Mouse (Mus musculus) megakaryocyte, embryonic 14.5 days (primary cell): ENCODE data around the gene Ifit2.

ENCODE experiments used
- FLI1 ChIP-seq: IDR thresholded peaks from 2 replicates; pipeline ENCODE4 v1.6.1; 2012; ENCODE audit warnings: low read length, inconsistent platforms, mixed read lengths
- GATA1 ChIP-seq: IDR thresholded peaks from 3 replicates; pipeline ENCODE4 v1.6.1; 2012; ENCODE audit warnings: mixed read lengths, low read length, inconsistent platforms, borderline replicate concordance

- TF ChIP-seq GATA1 (no peak), FLI1 (no peak)
These were observed 32.5 kb upstream of the Ifit2 start for GRCm38 (mm10) chr19:34517812-34518594.
